Mouse (Mus musculus) liver, embryonic 12.5 days (tissue): ENCODE data around the gene Fbxl16. TPM values are rescaled to one million over a fixed set of nuclear protein-coding genes. Genes with fewer than 3 reads are reported as not detected.
A peak's percentile ranks its signal among the peaks of the same experiment; 100 is the strongest.

Experiments used
- ATAC-seq: fragments of 200-750 bp; cut with Nextera tagmentation; 2 replicates; pipeline ENCODE4 v1.8.0; 2017; ENCODE audit warnings: moderate number of reproducible peaks, mild to moderate bottlenecking, moderate library complexity
- H3K27ac ChIP-seq: fragments of 300-500 bp; sonication (generic); 2 replicates; pipeline ENCODE4 v1.5.1; 2016; ENCODE audit warnings: mild to moderate bottlenecking
- H3K27me3 ChIP-seq: fragments of 300-500 bp; sonication (generic); replicated peaks from 2 replicates; pipeline ENCODE4 v1.6.1; 2016; ENCODE audit warnings: mild to moderate bottlenecking, moderate library complexity
- H3K36me3 ChIP-seq: fragments of 300-500 bp; sonication (generic); 2 replicates; pipeline ENCODE4 v1.6.1; 2016; ENCODE audit warnings: mild to moderate bottlenecking, moderate library complexity
- H3K4me1 ChIP-seq: fragments of 300-500 bp; sonication (generic); 2 replicates; pipeline ENCODE4 v1.6.1; 2016
- H3K4me2 ChIP-seq: fragments of 300-500 bp; sonication (generic); 2 replicates; pipeline ENCODE4 v1.6.1; 2016; ENCODE audit warnings: mild to moderate bottlenecking, moderate library complexity
- H3K4me3 ChIP-seq: fragments of 300-500 bp; sonication (generic); 2 replicates; pipeline ENCODE4 v1.5.1; 2016; ENCODE audit warnings: mild to moderate bottlenecking, moderate library complexity
- H3K9ac ChIP-seq: fragments of 300-500 bp; sonication (generic); 2 replicates; pipeline ENCODE4 v1.6.1; 2016; ENCODE audit warnings: mild to moderate bottlenecking, moderate library complexity
- H3K9me3 ChIP-seq: fragments of 300-500 bp; sonication (generic); replicated peaks from 2 replicates; pipeline ENCODE4 v1.6.1; 2016; ENCODE audit warnings: mild to moderate bottlenecking, moderate library complexity
- WGBS: fragments of 180-500 bp; shearing (Covaris S2); methylation state at CpG from one replicate; pipeline ENCODE4 v1.1.7; 2016; ENCODE audit not compliant: insufficient replicate concordance; 5-methylcytosine and 5-hydroxymethylcytosine counted together
- polyA plus RNA-seq: library from polyadenylated mRNA; unstranded; fragments of >200 nt; fragmentation: Nextera tagmentation; extraction: Ambion mirVana; gene quantifications from 2 replicates; pipeline ENCODE4 v1.2.1, GENCODE M21; 2016

Gene Fbxl16
- polyA plus RNA-seq, 1 experiment from 2014 or later, result 0.18 TPM

DNA sequence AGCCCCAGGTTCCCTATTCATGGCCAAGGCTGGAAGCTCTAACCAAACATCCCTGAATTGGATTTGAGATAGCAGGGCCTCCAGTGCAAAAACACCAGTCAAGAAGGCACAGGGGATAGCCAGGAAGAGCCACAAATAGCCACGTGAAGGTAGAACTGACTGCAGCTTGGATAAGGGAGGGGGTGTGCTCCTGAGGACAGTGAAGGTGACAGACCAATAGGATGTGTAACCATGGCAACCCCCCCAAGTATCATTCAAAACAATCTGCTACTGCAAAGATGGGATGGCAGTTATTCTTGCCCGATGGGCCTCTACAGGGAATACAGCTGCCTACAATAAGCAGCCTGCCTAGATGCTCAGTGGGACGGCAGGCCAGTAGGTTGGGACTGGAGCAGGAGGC, 28.6 kb downstream of the Fbxl16 start:
- Histone ChIP-seq H3K9ac (no peak overlapping the region), H3K9me3 (no peaks in the 10 kb centered on the region), H3K4me3 (no peak overlapping the region), H3K4me2 (peak overlapping the region; percentile 71), H3K27ac (peak overlapping the region; percentile 12; the same call in 1 of the 2 replicates), H3K27me3 (no peaks in the 10 kb centered on the region), H3K36me3 (peaks cover 71% of the 10 kb centered on the region), H3K4me1 (peaks cover 71% of the 10 kb centered on the region)
- 49% methylated on average over 3 of the region's 3 CpGs for WGBS
- ATAC-seq, result no peak

DNA sequence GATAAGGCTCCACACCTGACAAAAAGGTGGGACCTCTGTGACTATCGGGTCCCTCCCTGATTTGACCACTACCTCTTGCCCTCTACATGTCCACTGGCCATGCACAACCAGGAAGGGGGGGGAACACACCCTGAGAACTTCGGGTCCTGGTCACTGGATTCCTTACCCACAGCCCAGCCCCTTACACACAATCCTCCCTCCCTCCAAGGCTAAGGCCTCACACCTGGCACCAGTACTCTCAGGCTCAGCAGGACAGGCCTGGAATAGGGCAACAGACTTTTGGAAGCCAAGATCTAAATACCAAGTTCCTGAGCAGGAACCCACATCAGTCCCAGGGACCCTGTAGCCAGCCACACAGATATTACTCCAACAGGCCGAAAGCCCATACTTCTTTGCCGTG, 30.0 kb downstream of the Fbxl16 start:
- Histone ChIP-seq H3K4me1 (peaks cover 78% of the 10 kb centered on the region), H3K9me3 (no peaks in the 10 kb centered on the region), H3K27ac (peak overlapping the region; percentile 48), H3K27me3 (no peaks in the 10 kb centered on the region), H3K4me2 (no peak overlapping the region), H3K9ac (no peak overlapping the region), H3K4me3 (no peak overlapping the region), H3K36me3 (peaks cover 77% of the 10 kb centered on the region)
- no peak for ATAC-seq
- WGBS, result 83% methylated on average over 4 of the region's 4 CpGs

DNA sequence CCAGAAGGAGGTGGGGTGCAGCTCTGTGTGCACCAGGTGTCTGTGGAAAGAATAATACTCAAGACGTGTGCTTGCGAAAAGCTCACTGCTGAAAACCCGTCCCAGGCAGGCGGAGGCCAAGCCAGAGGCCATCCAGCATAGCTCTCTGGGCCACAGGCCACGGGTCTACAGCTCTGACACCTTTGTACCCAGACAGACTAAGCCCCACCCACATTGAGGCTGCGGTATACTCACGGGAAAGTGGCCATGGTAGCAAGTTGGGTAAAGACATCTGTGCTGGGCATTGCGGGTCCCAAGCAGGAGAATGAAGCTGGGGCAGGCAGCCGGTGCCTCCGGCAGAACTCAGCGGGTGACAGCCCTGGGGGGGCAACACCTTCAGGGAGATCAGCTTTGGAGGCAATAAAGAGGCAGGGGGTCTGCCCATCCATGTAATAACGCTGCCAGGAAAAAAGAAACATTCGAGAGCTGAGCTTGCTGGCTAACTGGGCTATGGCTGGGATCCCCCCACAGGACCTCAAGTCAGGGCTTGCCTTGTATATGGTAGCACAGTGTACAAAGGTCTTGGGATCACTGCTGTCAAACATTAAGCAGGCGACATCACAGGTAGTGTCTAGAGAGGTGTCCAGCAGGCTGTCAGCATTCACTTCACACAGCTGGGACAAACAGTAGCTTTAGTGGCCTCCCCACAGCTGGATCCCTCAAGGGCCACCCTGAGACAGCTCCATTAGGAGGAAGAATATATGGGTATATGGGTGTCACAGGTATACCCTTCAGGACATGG, 30.8 kb downstream of the Fbxl16 start:
- no peaks in the 10 kb centered on the region for H3K9me3 ChIP-seq
- no peak for ATAC-seq
- H3K4me1 ChIP-seq, result peaks cover 74% of the 10 kb centered on the region
- H3K4me2 ChIP-seq, result no peak overlapping the region
- WGBS, result 79% methylated on average over 14 of the region's 14 CpGs
- H3K27ac ChIP-seq, result peak overlapping the region; percentile 48
- no peak overlapping the region; the same call in 1 of the 2 replicates for H3K9ac ChIP-seq
- no peaks in the 10 kb centered on the region for H3K27me3 ChIP-seq
- H3K4me3 ChIP-seq, result no peak overlapping the region
- H3K36me3 ChIP-seq, result peaks cover 72% of the 10 kb centered on the region

DNA sequence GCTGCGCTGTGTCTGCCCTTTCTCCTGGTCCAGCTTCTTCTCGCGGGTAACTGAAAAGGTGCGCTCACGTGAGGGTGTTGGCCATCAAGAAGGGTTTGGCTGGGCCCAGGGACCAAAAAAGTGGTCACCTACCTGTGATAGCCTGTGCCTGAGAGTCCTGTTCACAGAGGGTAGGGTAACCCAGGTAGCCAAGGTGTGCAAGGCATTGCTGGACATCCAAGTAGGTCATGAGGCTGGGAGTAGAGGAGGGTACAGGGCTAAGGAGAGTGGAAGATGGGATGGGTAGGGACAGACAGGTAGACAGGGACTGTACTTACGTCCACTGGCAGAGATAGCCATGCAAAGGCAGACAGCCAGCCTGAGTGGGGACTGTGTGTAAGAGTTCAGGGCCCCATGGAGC, 31.6 kb downstream of the Fbxl16 start:
- Histone ChIP-seq H3K36me3 (peaks cover 70% of the 10 kb centered on the region), H3K9me3 (no peaks in the 10 kb centered on the region), H3K4me2 (no peak overlapping the region), H3K27me3 (no peaks in the 10 kb centered on the region), H3K9ac (no peak overlapping the region), H3K4me3 (no peak overlapping the region), H3K27ac (no peak overlapping the region), H3K4me1 (peaks cover 73% of the 10 kb centered on the region)
- 90% methylated on average over 6 of the region's 6 CpGs for WGBS
- ATAC-seq, result no peak

DNA sequence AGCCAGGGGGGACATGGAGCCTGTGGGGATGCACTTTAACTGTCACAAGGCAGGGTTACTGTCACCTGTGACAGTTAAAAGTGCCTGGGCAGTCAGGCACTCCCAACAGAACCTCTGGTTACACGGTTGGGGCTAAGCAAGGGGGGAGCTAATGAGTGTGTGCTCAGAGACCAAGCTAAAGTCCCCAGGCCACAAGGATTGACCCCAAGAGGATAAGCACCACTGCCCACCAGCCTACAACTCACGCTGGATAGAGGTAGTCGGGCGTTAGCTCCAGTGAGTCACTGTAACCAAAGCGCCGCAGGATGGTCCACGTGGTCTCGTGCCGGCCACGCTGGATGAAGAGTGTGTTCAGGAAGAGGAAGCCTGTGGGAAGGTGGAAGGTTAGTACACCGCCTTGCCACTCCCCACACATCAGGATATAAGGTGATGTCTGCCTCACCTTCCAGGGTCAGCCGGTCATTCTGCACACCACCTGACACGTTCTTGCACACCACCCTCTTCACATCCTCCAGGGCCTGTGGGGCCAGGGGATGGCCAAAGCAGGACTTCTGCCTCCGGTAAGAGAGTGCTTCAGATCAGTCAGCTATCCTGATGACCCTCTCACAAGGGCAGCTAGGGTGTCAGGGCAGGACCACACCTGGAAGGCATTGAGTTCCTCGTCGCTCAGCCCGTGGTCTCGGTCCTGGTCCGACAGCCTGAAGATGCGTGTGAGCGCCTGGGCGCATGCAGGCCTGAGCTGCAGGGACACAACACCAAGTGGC, 32.4 kb downstream of the Fbxl16 start, which contains the start of gene Gm20683:
Gene Gm20683 (minus strand): TSS at position 647 of the 764 bp plus-strand sequence.
- peaks cover 72% of the 10 kb centered on the region for H3K36me3 ChIP-seq
- no peak within 1 kb of the TSS for H3K4me3 ChIP-seq
- no peaks in the 10 kb centered on the region for H3K9me3 ChIP-seq
- H3K4me1 ChIP-seq, result peaks cover 65% of the 10 kb centered on the region
- WGBS, result 90% methylated on average over 22 of the region's 22 CpGs
- H3K27ac ChIP-seq, result no peak within 1 kb of the TSS
- no peak within 1 kb of the TSS; the same call in 1 of the 2 replicates for H3K4me2 ChIP-seq
- H3K27me3 ChIP-seq, result no peaks in the 10 kb centered on the region
- no peak for ATAC-seq
- no peak within 1 kb of the TSS for H3K9ac ChIP-seq

DNA sequence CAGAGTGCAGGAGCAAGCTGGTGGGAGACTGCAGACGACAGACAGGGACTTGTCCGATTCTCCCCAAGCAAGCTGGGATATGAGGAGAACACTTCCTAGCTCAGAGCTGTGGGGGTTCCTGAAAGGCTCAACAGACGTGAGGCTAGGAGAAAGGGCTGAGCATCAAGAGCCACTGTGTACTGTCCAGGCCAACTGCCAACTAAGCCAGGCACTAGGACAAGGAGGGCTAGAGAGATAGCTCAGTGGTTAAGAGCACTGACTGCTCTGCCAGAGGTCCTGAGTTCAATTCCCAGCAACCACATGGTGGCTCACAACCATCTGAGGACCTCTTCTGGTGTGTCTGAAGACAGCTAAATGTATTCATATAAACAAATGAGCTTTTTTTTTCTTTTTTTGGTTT, 33.6 kb downstream of the Fbxl16 start:
- H3K36me3 ChIP-seq, result peaks cover 82% of the 10 kb centered on the region
- H3K27ac ChIP-seq, result no peak overlapping the region
- no peak overlapping the region for H3K4me3 ChIP-seq
- H3K4me1 ChIP-seq, result peaks cover 53% of the 10 kb centered on the region
- 84% methylated on average over 3 of the region's 3 CpGs for WGBS
- no peak overlapping the region for H3K9ac ChIP-seq
- no peak for ATAC-seq
- no peak overlapping the region; the same call in 1 of the 2 replicates for H3K4me2 ChIP-seq
- H3K9me3 ChIP-seq, result no peaks in the 10 kb centered on the region
- H3K27me3 ChIP-seq, result no peaks in the 10 kb centered on the region

DNA sequence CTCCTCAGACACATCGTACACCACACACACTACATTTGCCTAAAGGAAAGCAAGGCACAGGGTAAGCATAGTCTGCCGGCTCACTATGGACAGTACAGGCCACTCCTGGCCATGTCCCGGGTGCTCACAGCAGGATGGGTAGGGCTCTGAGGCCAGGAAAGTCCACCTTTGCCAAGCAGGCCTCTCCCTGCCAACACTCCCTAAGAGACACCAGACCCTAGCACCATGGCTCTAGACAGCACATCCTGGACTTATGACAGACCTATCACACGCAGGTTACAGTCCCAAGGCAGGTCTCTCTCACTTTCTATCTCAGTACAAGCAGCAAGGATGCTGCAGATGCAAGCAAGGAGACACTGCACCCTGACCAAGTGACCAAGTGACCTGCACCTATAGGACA, 34.2 kb downstream of the Fbxl16 start:
- Histone ChIP-seq H3K4me2 (peak overlapping the region; percentile 89), H3K9ac (peak overlapping the region; percentile 91), H3K27me3 (no peaks in the 10 kb centered on the region), H3K36me3 (peaks cover 82% of the 10 kb centered on the region), H3K4me1 (peaks cover 47% of the 10 kb centered on the region), H3K27ac (peak overlapping the region; percentile 91), H3K4me3 (peak overlapping the region; percentile 82), H3K9me3 (no peaks in the 10 kb centered on the region)
- 88% methylated on average over 4 of the region's 4 CpGs for WGBS
- ATAC-seq, result no peak

DNA sequence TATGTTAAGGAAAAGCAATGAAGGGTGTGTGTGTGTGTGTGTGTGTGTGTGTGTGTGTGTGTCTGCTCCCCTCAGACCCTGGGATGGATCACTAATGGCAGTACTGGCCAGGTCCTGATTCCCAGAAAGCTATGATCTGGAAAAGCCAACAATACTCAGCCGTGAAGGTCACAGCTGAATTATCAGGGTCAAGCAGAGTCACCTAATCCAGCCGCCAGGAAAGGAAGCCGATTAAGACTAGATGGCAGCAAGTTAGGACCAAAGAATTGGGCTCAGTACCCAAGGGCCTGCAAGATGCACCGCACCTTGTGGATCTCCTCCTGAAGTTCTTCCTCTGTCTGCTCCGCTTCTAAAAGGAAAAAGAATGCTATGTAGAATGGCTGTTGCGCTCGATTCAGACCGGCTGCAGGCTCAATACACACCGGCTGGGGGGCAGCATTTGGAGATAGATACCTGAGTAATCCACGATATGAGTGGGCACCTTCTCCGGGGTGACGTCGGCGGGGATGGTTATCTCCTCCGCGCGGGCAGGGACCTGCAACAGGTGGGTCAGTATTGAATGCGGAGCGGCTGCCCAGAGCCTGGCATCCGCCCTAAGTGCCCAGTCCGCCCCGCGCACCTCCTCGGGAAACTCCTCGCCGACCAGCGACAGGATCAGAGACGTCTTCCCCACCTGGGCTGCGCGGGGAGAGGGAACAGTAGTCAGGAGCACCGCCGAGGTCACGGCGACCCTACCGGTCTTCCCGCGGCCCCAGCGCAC, 34.9 kb downstream of the Fbxl16 start:
- H3K4me1 ChIP-seq, result peaks cover 46% of the 10 kb centered on the region
- H3K27ac ChIP-seq, result peak overlapping the region; percentile 91
- H3K4me2 ChIP-seq, result peak overlapping the region; percentile 89
- peak; percentile 51 for ATAC-seq
- no peaks in the 10 kb centered on the region for H3K9me3 ChIP-seq
- H3K9ac ChIP-seq, result peak overlapping the region; percentile 91
- H3K36me3 ChIP-seq, result peaks cover 82% of the 10 kb centered on the region
- peak overlapping the region; percentile 82 for H3K4me3 ChIP-seq
- WGBS, result 2% methylated on average over 35 of the region's 38 CpGs
- H3K27me3 ChIP-seq, result no peaks in the 10 kb centered on the region

DNA sequence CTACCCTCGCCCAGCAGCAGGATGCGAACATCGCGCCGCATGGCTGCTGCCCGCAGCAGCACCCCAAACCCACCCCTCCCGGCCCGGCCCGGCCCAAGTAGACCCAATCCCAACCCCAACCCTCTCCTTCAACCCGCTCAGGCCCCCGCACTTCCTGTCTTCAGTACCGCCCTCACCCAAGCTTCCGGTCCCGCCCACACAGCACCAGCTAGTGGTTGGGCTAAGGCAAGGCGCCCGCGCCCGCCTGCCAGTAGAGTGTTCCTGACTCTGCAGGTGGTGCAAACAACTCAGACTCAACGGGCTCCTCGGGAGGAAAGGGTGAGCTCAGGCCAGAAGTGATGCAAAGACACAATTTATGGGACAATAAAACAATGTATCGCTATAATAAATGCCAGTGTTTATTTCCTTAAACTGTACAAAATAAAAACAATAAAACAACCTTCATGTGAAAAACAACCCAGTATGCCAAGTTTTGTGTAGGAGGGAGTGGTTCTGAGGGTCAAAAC, 35.6 kb downstream of the Fbxl16 start, which contains the start of gene Rhot2:
Gene Rhot2 (minus strand): TSS at position 456 of the 506 bp plus-strand sequence.
- ATAC-seq, result peak; percentile 93
- Histone ChIP-seq H3K9ac (peak within 1 kb of the TSS; percentile 91), H3K27me3 (no peaks in the 10 kb centered on the region), H3K9me3 (no peaks in the 10 kb centered on the region), H3K4me3 (peak within 1 kb of the TSS; percentile 82), H3K4me2 (peak within 1 kb of the TSS; percentile 89), H3K4me1 (peaks cover 40% of the 10 kb centered on the region), H3K27ac (peak within 1 kb of the TSS; percentile 91), H3K36me3 (peaks cover 82% of the 10 kb centered on the region)
- WGBS, result under 1% methylated on average over 21 of the region's 21 CpGs

DNA sequence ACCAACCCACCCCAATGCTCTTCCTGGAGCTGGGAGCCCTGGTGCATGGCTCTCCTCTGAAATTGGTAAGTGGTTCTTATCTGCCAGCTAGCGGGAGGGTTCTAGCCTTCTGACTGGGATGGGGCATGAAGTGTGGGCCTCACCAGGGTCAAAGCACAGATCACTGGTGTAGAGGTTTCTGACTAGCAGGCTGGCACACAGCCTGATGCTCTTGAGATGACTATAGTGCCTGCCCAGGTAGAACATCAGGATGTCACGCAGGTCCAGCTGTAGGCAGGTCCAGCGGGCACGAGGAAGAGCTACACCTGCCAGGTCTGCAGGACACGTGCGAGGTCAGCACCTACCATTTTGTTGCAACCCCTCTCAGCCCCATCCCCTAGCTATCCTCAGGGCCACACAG, 51.3 kb downstream of the Fbxl16 start:
- Histone ChIP-seq H3K9me3 (no peaks in the 10 kb centered on the region), H3K4me1 (peaks cover 29% of the 10 kb centered on the region), H3K9ac (peak overlapping the region; percentile 80), H3K4me2 (peak overlapping the region; percentile 91), H3K4me3 (peak overlapping the region; percentile 69), H3K27me3 (no peaks in the 10 kb centered on the region), H3K27ac (peak overlapping the region; percentile 74; the same call in 1 of the 2 replicates), H3K36me3 (peaks cover 38% of the 10 kb centered on the region)
- ATAC-seq, result no peak
- 87% methylated on average over 6 of the region's 6 CpGs for WGBS

DNA sequence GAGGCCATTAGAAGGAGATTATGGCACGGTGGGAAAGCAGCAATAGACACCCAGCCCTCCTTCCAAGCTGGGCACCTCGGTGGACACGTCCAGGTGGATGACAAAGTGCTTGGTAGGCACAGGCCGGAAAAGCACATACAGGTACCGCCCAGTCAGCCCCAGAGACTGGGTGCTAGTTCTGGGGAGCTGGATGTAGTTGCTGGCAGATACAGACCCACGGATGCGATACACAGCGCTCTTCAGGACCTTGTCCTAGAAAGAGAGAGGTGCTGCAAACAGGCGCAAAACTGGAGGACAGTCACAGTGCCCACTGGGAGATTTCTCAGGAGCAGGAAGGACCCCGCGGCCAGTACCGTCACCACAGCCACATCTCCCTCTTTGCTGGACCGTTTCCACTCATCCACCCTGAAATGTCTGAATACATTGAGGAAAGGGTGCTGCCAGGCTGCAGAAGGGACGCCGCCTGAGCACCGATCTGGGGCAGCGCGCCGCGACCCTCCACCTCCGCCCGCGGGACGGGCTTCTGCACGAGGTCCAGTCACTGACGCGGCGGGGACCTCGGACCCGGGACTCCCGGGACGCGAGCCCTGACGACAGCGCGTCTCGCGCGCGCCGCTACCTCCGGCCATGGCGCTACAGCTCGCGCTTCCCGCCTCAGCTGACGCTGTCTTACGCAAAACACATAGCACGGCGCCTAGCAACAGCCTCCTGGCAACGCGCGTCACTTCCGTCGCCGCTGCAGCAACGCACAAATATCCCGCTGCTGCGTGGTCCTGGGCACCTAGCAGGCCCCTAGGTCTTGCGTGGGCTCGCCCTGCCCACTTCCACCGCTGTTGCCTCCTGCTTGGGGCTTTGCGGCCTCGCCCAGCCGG, 52.2 kb downstream of the Fbxl16 start, which contains the start of gene Wdr90:
Gene Wdr90 (minus strand): TSS at position 670 of the 872 bp plus-strand sequence.
- WGBS, result 6% methylated on average over 65 of the region's 65 CpGs
- H3K4me1 ChIP-seq, result peaks cover 35% of the 10 kb centered on the region
- H3K27me3 ChIP-seq, result no peaks in the 10 kb centered on the region
- H3K4me3 ChIP-seq, result peak within 1 kb of the TSS; percentile 69
- peak within 1 kb of the TSS; percentile 74 for H3K27ac ChIP-seq
- H3K9me3 ChIP-seq, result no peaks in the 10 kb centered on the region
- ATAC-seq, result peak; percentile 85
- H3K9ac ChIP-seq, result peak within 1 kb of the TSS; percentile 80
- H3K36me3 ChIP-seq, result peaks cover 37% of the 10 kb centered on the region
- H3K4me2 ChIP-seq, result peak within 1 kb of the TSS; percentile 91
